Mouse (Mus musculus) brain, adult 2 months (tissue): ENCODE measurements around the gene Flnb.

Experiments used
- DNase-seq: peaks from one replicate; pipeline ENCODE4 v3.0.0; 2011; ENCODE audit warnings: low read depth, low spot score

Gene Flnb

GRCm38 (mm10) chr14:7992158-7992557, 174.4 kb downstream of the Flnb start:
- no peak for DNase-seq

GRCm38 (mm10) chr14:7994271-7994767, 176.6 kb downstream of the Flnb start, which contains the start of gene Dnase1l3:
TSS of gene Dnase1l3 (minus strand) at chr14:7994573.
- peak; percentile 45 for DNase-seq

GRCm38 (mm10) chr14:7997255-7997696, 179.5 kb downstream of the Flnb start:
- DNase-seq: peak; percentile 95

GRCm38 (mm10) chr14:7999030-7999429, 181.3 kb downstream of the Flnb start:
- DNase-seq: no peak

GRCm38 (mm10) chr14:7999435-7999834, 181.7 kb downstream of the Flnb start:
- no peak for DNase-seq

- no peak for DNase-seq
Measured at GRCm38 (mm10) chr14:8000247-8000646, 182.5 kb downstream of the Flnb start.
